Mouse (Mus musculus) activated CD4-positive, CD25-positive, alpha-beta regulatory T cell, adult 9 weeks (primary cell): ENCODE data around the gene Nutm2. TPM values are rescaled to one million over a fixed set of nuclear protein-coding genes. Genes with fewer than 3 reads are reported as not detected.

Experiments used
- polyA plus RNA-seq: library from polyadenylated mRNA; unstranded; fragments of 100-300 nt; shearing (Covaris generic); gene quantifications from one replicate; pipeline ENCODE4 v1.2.1, GENCODE M21; 2017

Nutm2 gene
- not detected for polyA plus RNA-seq

DNA sequence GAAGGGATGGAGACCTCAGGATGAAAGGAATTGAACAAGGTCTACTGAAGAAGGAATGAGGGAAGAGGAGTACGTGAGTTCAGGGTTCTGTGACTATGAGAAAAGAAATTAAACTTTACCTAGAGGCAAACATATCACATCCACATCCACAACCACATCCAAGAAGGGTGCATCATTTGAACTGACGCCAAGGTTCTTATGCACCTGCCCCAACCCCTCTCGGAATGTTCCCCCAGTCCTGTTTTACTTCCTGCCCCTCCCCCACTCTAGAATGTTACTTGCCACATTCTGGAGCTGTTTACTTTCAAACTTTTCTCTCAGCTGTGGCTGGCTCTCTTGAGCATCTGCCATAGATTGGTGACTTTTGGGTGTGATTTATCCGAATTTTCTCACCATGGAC, at the start of gene Nutm2:
Gene Nutm2 (plus strand): TSS at position 301 of the 400 bp plus-strand sequence.

DNA sequence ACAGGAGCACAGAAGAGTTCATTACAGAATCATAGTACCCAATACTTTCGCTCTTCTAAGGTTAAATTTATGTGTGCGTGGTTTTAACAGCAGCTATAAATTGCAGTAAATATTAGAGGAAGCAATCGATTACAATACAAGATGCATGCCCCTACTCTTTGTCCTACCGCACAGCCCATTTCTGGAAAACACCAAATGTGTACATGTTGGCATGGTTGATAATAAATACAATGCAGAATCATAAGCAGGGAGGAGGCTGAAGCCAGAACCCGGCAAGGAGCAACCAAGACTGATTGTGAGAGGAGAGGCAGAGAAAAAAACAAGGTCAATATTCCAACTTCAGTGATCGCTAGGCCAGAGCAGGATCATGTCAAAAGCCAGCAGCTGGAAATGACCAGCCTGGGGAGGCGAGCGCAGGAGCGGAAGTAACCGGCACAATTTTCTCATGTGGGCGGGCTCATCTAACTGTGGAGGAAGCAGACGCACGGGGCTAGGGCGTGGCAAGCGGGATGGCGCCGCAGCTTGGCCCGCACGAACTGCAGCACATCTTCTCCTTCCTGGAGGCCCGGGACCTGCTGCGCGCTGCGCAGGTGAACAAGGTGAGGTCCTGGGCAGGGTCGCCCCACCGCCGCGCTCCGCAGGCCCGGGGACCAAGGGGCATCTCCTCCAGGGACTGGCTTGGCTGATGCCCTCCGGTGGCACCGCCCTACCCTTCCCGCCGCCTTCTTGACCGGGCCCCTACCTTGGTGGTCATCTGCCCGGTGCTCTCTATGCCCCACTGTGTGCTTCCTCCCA, 49.5 kb upstream of the Nutm2 start, which contains the start of gene Fbxw17:
Gene Fbxw17 (plus strand): TSS at position 476 of the 795 bp plus-strand sequence.

DNA sequence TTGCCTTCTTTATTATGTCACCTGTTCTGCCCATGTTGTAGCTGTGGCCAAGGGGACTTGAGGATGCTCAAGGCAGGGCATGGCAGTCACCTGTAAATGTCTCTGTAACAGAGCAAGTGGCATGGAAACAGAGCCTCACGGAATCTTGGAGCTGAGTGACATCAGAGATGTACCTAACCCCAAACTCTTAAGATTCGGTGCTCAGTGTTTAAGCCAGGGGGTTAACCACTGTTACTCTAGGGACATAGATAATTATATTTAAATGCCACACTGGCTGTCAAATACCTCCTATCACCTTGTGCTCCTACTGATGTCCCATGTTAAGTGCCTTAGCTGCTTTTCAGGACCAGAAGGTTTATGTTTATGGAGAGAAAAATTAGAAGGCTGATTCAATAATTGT, 23.3 kb upstream of the Nutm2 start, which contains the start of gene Gm47429:
Gene Gm47429 (minus strand): TSS at position 101 of the 400 bp plus-strand sequence.

Other genes with a start within 250 kb of the Nutm2 start
- gene Gm906, start 217.0 kb upstream of the Nutm2 start, polyA plus RNA-seq: not detected
- 42.0 TPM for gene Fbxw17, start 49.4 kb upstream of the Nutm2 start, polyA plus RNA-seq
- not detected for gene Gm47429, start 23.4 kb upstream of the Nutm2 start, polyA plus RNA-seq
- gene Gm904, start 175.9 kb downstream of the Nutm2 start, polyA plus RNA-seq: not detected
- gene Gm8765, start 231.0 kb downstream of the Nutm2 start, polyA plus RNA-seq: not detected